Mouse (Mus musculus) cerebellum, adult 11 months (tissue): ENCODE data around the gene Adipor2.

ENCODE experiments used
- DNase-seq: peaks from one replicate; pipeline ENCODE4 v3.0.0; 2022

The Adipor2 gene

DNA sequence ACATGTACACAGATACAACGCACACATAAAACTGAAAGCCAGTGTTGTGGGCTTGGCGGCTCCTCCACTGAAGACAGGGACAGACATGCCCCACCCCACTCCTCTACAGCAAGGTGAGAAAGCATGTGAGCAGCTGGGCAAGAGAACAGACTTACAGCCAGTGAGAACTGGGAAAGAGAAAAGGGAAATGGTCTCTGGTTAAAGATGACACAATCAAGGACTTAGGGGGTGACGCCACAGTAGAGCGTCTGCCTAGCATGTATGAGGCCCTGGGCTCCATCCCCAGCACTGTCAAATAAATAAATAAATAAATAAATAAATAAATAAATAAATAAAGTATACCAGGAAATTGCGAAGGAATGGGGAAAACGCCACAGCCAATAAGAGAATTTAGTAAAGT lies 114.2 kb downstream of the Adipor2 start:
- no peak for DNase-seq
